Mouse (Mus musculus): ENCODE measurements around the gene Cspg5.

Gene Cspg5

GRCm38 (mm10) chr9:110243221-110243833 is at the start of gene Cspg5:
Gene Cspg5, plus strand, starts transcription at chr9:110243783.
- no peak for DNase-seq (ENCODE audit: low spot score)

- DNase-seq (ENCODE audit: low spot score) = no peak
Observed at GRCm38 (mm10) chr9:110199870-110200269, 43.7 kb upstream of the Cspg5 start.

GRCm38 (mm10) chr9:110205526-110206404 is 37.8 kb upstream of the Cspg5 start:
- DNase-seq (ENCODE audit: low spot score) = peak; percentile 54

GRCm38 (mm10) chr9:110206437-110206836 is 37.1 kb upstream of the Cspg5 start:
- no peak for DNase-seq (ENCODE audit: low spot score)

- DNase-seq (ENCODE audit: low spot score) = no peak
Observed at GRCm38 (mm10) chr9:110208265-110208664, 35.3 kb upstream of the Cspg5 start.

- no peak for DNase-seq (ENCODE audit: low spot score)
Observed at GRCm38 (mm10) chr9:110208967-110209366, 34.6 kb upstream of the Cspg5 start.

- no peak for DNase-seq (ENCODE audit: low spot score)
Observed at GRCm38 (mm10) chr9:110224273-110224672, 19.3 kb upstream of the Cspg5 start.

- no peak for DNase-seq (ENCODE audit: low spot score)
Observed at GRCm38 (mm10) chr9:110226191-110226590, 17.4 kb upstream of the Cspg5 start.

GRCm38 (mm10) chr9:110228671-110229070 is 14.9 kb upstream of the Cspg5 start:
- DNase-seq (ENCODE audit: low spot score) = no peak

GRCm38 (mm10) chr9:110229112-110229511 is 14.5 kb upstream of the Cspg5 start:
- DNase-seq (ENCODE audit: low spot score) = no peak

GRCm38 (mm10) chr9:110229566-110230248 is 13.9 kb upstream of the Cspg5 start:
- no peak for DNase-seq (ENCODE audit: low spot score)

GRCm38 (mm10) chr9:110230395-110231071 is 13.1 kb upstream of the Cspg5 start:
- DNase-seq (ENCODE audit: low spot score) = no peak

- DNase-seq (ENCODE audit: low spot score) = no peak
Observed at GRCm38 (mm10) chr9:110234962-110235361, 8.6 kb upstream of the Cspg5 start.

- DNase-seq (ENCODE audit: low spot score) = no peak
Observed at GRCm38 (mm10) chr9:110244567-110244888, 945 bp downstream of the Cspg5 start.

- DNase-seq (ENCODE audit: low spot score) = peak; percentile 54
Observed at GRCm38 (mm10) chr9:110244889-110245589, 1.5 kb downstream of the Cspg5 start.

- peak; percentile 57 for DNase-seq (ENCODE audit: low spot score)
Observed at GRCm38 (mm10) chr9:110245590-110246320, 2.2 kb downstream of the Cspg5 start.

- DNase-seq (ENCODE audit: low spot score) = no peak
Observed at GRCm38 (mm10) chr9:110246321-110246640, 2.7 kb downstream of the Cspg5 start.

GRCm38 (mm10) chr9:110247049-110247448 is 3.5 kb downstream of the Cspg5 start:
- DNase-seq (ENCODE audit: low spot score) = no peak

- no peak for DNase-seq (ENCODE audit: low spot score)
Observed at GRCm38 (mm10) chr9:110248861-110249260, 5.3 kb downstream of the Cspg5 start.

GRCm38 (mm10) chr9:110249823-110250543 is 6.4 kb downstream of the Cspg5 start:
- peak; percentile 51 for DNase-seq (ENCODE audit: low spot score)

- no peak for DNase-seq (ENCODE audit: low spot score)
Observed at GRCm38 (mm10) chr9:110250776-110251175, 7.2 kb downstream of the Cspg5 start.
